Mouse (Mus musculus) heart, adult 2 months (tissue): ENCODE data around the gene Plcg2.

Source experiments
- EP300 ChIP-seq: fragments of 200-500 bp; IDR thresholded peaks from 2 replicates; pipeline ENCODE4 v1.6.1; 2011; ENCODE audit warnings: low read depth, low read length, control low read depth; ENCODE audit not compliant: insufficient read depth
- POLR2A ChIP-seq: fragments of 200-500 bp; IDR thresholded peaks from 2 replicates; pipeline ENCODE4 v1.6.1; 2011; ENCODE audit warnings: mild to moderate bottlenecking, low read depth, low read length, control low read depth; ENCODE audit not compliant: insufficient read depth

GRCm38 (mm10) chr8:117550529-117550928 lies 52.4 kb downstream of the Plcg2 start:
- TF ChIP-seq POLR2A (no peak), EP300 (no peak)
